In the genomic region with DNA sequence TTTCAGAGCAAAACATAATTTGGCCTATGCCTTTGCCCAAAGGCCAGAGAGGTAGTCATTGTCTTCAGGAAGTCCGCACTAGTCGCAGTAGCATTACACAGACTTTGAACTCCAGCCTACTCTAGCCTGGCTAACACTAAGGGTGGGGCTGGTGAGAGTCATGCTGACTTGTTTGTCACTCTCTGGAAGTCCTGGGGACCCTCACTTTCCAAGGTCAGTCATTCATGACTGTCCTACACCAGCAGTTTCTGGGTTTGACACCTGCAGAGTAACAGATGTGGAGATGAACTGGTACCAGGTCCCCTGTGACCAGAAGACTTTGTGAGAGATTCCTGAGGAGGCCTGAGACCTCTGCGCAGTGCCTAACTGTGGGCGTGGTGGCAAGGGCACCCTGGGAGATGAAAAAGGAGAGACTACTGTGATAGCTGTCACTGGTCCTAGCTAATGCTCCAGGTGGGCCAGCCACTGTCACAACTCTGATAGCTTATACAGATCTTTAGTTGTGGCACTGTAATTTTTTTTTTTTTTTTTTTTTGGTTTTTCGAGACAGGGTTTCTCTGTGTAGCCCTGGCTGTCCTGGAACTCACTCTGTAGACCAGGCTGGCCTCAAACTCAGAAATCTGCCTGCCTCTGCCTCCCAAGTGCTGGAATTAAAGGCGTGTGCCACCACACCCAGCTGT, we compare ENCODE assay signal across 19 mouse cellular contexts. TPM values are rescaled to one million over a fixed set of nuclear protein-coding genes. Genes with fewer than 3 reads are reported as not detected.
A peak's percentile ranks its signal among the peaks of the same experiment; 100 is the strongest.
DNase-seq lines count a peak whose midpoint lies in the region; ATAC-seq and TF ChIP-seq lines count a peak whose summit lies in the region.
"Had no signal": no experiment of that assay in that cellular context is flagged by ENCODE, and none has a peak within 500 bp of the region (broad histone marks: within the 10 kb centered on the region; RNA-seq: fewer than 3 reads in every experiment).

No protein-coding gene starts in this region.

- no peak for TF ChIP-seq POLR2A in thymus, adult 2 months (IDR thresholded peaks at IDR 0.05; ENCODE audit: control insufficient read depth, extremely low read depth, insufficient read depth, low read length, poor library complexity)

- H3K9ac ChIP-seq in forebrain, postnatal 0 days = no peak overlapping the region
- no peak overlapping the region for H3K9ac ChIP-seq in intestine, postnatal 0 days (ENCODE audit: low read depth, low read length)
- no peak overlapping the region for H3K9ac ChIP-seq in hindbrain, embryonic 12.5 days
- H3K9ac ChIP-seq: heart, embryonic 15.5 days; liver, embryonic 14.5 days had no signal

- H3K27ac ChIP-seq in forebrain, embryonic 10.5 days = 0 out of 2 replicates have a peak overlapping the region, but pooled peaks have one; percentile 20
- H3K27ac ChIP-seq in forebrain, postnatal 0 days (ENCODE audit: low read depth, low read length) = no peak overlapping the region
- peak overlapping the region; percentile 77 for H3K27ac ChIP-seq in thymus, adult 2 months (ENCODE audit: control insufficient read depth, insufficient read depth, low read length)
- no peak overlapping the region for H3K27ac ChIP-seq in intestine, postnatal 0 days (ENCODE audit: low read depth, low read length)
- no peak overlapping the region for H3K27ac ChIP-seq in hindbrain, embryonic 12.5 days
- H3K27ac ChIP-seq: heart, embryonic 15.5 days; hindbrain, postnatal 0 days; left cerebral cortex, adult 2 months; liver, embryonic 14.5 days had no signal

- H3K27me3 ChIP-seq in forebrain, embryonic 10.5 days (ENCODE audit: poor library complexity, severe bottlenecking) = no peaks in the 10 kb centered on the region
- no peaks in the 10 kb centered on the region for H3K27me3 ChIP-seq in forebrain, postnatal 0 days (ENCODE audit: insufficient read depth, low read length)
- H3K27me3 ChIP-seq in thymus, adult 2 months (ENCODE audit: control insufficient read depth, insufficient read depth, low read length) = no peaks in the 10 kb centered on the region
- H3K27me3 ChIP-seq in intestine, postnatal 0 days (replicated peaks; ENCODE audit: control insufficient read depth, insufficient read depth, low read length) = no peaks in the 10 kb centered on the region
- H3K27me3 ChIP-seq in hindbrain, embryonic 12.5 days = no peaks in the 10 kb centered on the region
- H3K27me3 ChIP-seq: heart, embryonic 15.5 days; Patski had no signal

- H3K4me2 ChIP-seq in forebrain, postnatal 0 days (ENCODE audit: low read depth) = no peak overlapping the region
- H3K4me2 ChIP-seq in intestine, postnatal 0 days (replicated peaks; ENCODE audit: low read depth) = no peak overlapping the region
- no peak overlapping the region for H3K4me2 ChIP-seq in hindbrain, embryonic 12.5 days (replicated peaks)
- H3K4me2 ChIP-seq: heart, embryonic 15.5 days had no signal

- H3K4me3 ChIP-seq in forebrain, embryonic 10.5 days = no peak overlapping the region
- H3K4me3 ChIP-seq in forebrain, postnatal 0 days (ENCODE audit: low read depth, low read length) = no peak overlapping the region
- no peak overlapping the region for H3K4me3 ChIP-seq in thymus, adult 2 months (ENCODE audit: control insufficient read depth, insufficient read depth, low read length)
- no peak overlapping the region for H3K4me3 ChIP-seq in intestine, postnatal 0 days (ENCODE audit: low read depth, low read length)
- no peak overlapping the region for H3K4me3 ChIP-seq in hindbrain, embryonic 12.5 days
- H3K4me3 ChIP-seq: heart, embryonic 15.5 days; left cerebral cortex, adult 2 months had no signal

- TF ChIP-seq CTCF in forebrain, postnatal 0 days (IDR thresholded peaks at IDR 0.05; ENCODE audit: low read depth) = no peak
- no peak for TF ChIP-seq CTCF in thymus, adult 2 months (IDR thresholded peaks at IDR 0.05; ENCODE audit: borderline replicate concordance, control insufficient read depth, extremely low read depth, insufficient read depth, low read length, poor library complexity)
- no peak for TF ChIP-seq CTCF in intestine, postnatal 0 days (IDR thresholded peaks at IDR 0.05; ENCODE audit: low read depth)

- H3K36me3 ChIP-seq in forebrain, embryonic 10.5 days (replicated peaks) = no peaks in the 10 kb centered on the region
- H3K36me3 ChIP-seq in forebrain, postnatal 0 days (ENCODE audit: insufficient read depth) = no peaks in the 10 kb centered on the region
- H3K36me3 ChIP-seq in thymus, adult 2 months (ENCODE audit: control insufficient read depth, insufficient read depth, low read length) = no peaks in the 10 kb centered on the region
- no peaks in the 10 kb centered on the region for H3K36me3 ChIP-seq in intestine, postnatal 0 days (ENCODE audit: control insufficient read depth, insufficient read depth)
- no peaks in the 10 kb centered on the region for H3K36me3 ChIP-seq in hindbrain, embryonic 12.5 days
- H3K36me3 ChIP-seq: heart, embryonic 15.5 days had no signal

- H3K9me3 ChIP-seq in forebrain, embryonic 10.5 days = no peaks in the 10 kb centered on the region
- H3K9me3 ChIP-seq in forebrain, postnatal 0 days (ENCODE audit: low read length) = peaks cover 3% of the 10 kb centered on the region; the same call in 1 of the 2 replicates
- no peaks in the 10 kb centered on the region for H3K9me3 ChIP-seq in intestine, postnatal 0 days (ENCODE audit: control insufficient read depth)
- no peaks in the 10 kb centered on the region; the same call in 1 of the 2 replicates for H3K9me3 ChIP-seq in hindbrain, embryonic 12.5 days (replicated peaks)
- H3K9me3 ChIP-seq: heart, embryonic 15.5 days had no signal

- no peaks in the 10 kb centered on the region for H3K4me1 ChIP-seq in forebrain, embryonic 10.5 days
- H3K4me1 ChIP-seq in forebrain, postnatal 0 days (ENCODE audit: insufficient read depth) = no peaks in the 10 kb centered on the region
- peaks cover 22% of the 10 kb centered on the region for H3K4me1 ChIP-seq in thymus, adult 2 months (replicated peaks; ENCODE audit: control insufficient read depth, insufficient read depth, low read length)
- H3K4me1 ChIP-seq in intestine, postnatal 0 days (replicated peaks; ENCODE audit: control insufficient read depth, insufficient read depth, low read length) = no peaks in the 10 kb centered on the region
- no peaks in the 10 kb centered on the region for H3K4me1 ChIP-seq in hindbrain, embryonic 12.5 days
- H3K4me1 ChIP-seq: heart, embryonic 15.5 days had no signal

- no peak for DNase-seq in forebrain, embryonic 10.5 days (ENCODE audit: extremely low spot score, low spot score)
- DNase-seq in forebrain, postnatal 0 days = no peak
- no peak for DNase-seq in thymus, adult 2 months
- no peak for DNase-seq in thymus, postnatal 25 days
- peak; percentile 44 for DNase-seq in yolk sac, embryonic 10.5 days (ENCODE audit: low spot score)
- DNase-seq in kidney, adult 11 months = no peak
- DNase-seq: cerebellum, adult 2 months; gastrocnemius, postnatal 10 days; kidney, adult 8-10 months; kidney, postnatal 25 days; lung, postnatal 10 days; retina, postnatal 1 day had no signal

- no peak for ATAC-seq in forebrain, postnatal 0 days
- ATAC-seq in intestine, postnatal 0 days = peak; percentile 72; the same call in 1 of the 2 replicates
- no peak for ATAC-seq in hindbrain, embryonic 12.5 days (ENCODE audit: low FRiP score)
- ATAC-seq: hindbrain, postnatal 0 days; Patski had no signal

- 89% methylated on average over 5 of the region's 6 CpGs for WGBS in forebrain, embryonic 10.5 days
- 93% methylated on average over 5 of the region's 6 CpGs for WGBS in forebrain, postnatal 0 days
- WGBS in thymus, adult 2 months = 64% methylated on average over 6 of the region's 6 CpGs
- WGBS in intestine, postnatal 0 days = 76% methylated on average over 5 of the region's 6 CpGs
- WGBS in hindbrain, embryonic 12.5 days = 87% methylated on average over 5 of the region's 6 CpGs

RNA-seq across cellular contexts. Expression of a gene that starts 9.2 kb away (rescaled TPM):
- 1.8 and 1.9 TPM in 2 replicates for polyA plus RNA-seq in forebrain, embryonic 10.5 days (2016; fragmentation: Nextera tagmentation; extraction: Ambion mirVana)
- total RNA-seq in forebrain, postnatal 0 days (2014; rRNA removed) = 1.3 and 2.2 TPM in 2 replicates
- 0.80 and 1.0 TPM in 2 replicates for polyA plus RNA-seq in forebrain, postnatal 0 days (2015; fragmentation: Nextera tagmentation; extraction: Ambion mirVana)
- polyA plus RNA-seq in thymus, adult 2 months (2012; rRNA removed) = 261 and 279 TPM in 2 replicates
- polyA plus RNA-seq in intestine, postnatal 0 days (2015; fragmentation: Nextera tagmentation; extraction: Ambion mirVana) = 1.1 and 1.4 TPM in 2 replicates
- polyA plus RNA-seq in hindbrain, embryonic 12.5 days (2016; fragmentation: Nextera tagmentation; extraction: Ambion mirVana) = 0.86 and 1.4 TPM in 2 replicates

RNA-seq across cellular contexts. Expression of a gene that starts 30.3 kb away (rescaled TPM):
- polyA plus RNA-seq in forebrain, embryonic 10.5 days (2016; fragmentation: Nextera tagmentation; extraction: Ambion mirVana) = 135 and 145 TPM in 2 replicates
- 97.5 and 97.9 TPM in 2 replicates for total RNA-seq in forebrain, postnatal 0 days (2014; rRNA removed)
- polyA plus RNA-seq in forebrain, postnatal 0 days (2015; fragmentation: Nextera tagmentation; extraction: Ambion mirVana) = 50.7 and 51.5 TPM in 2 replicates
- 1.9 and 3.1 TPM in 2 replicates for polyA plus RNA-seq in thymus, adult 2 months (2012; rRNA removed)
- 0.71 and 1.0 TPM in 2 replicates for polyA plus RNA-seq in intestine, postnatal 0 days (2015; fragmentation: Nextera tagmentation; extraction: Ambion mirVana)
- polyA plus RNA-seq in hindbrain, embryonic 12.5 days (2016; fragmentation: Nextera tagmentation; extraction: Ambion mirVana) = 90.5 and 91.5 TPM in 2 replicates

Comparison
In these comparisons a context has a peak if more than half of its experiments do, and no peak if none do; other contexts are left out.
1. H3K27ac ChIP-seq: peak in forebrain, embryonic 10.5 days (single experiment) and thymus, adult 2 months (single experiment); none in forebrain, postnatal 0 days (single experiment), intestine, postnatal 0 days (single experiment) and hindbrain, embryonic 12.5 days (single experiment).
2. RNA of a gene that starts 9.2 kb away (polyA plus RNA-seq): 261 to 279 TPM in thymus, adult 2 months; 1.8 to 1.9 TPM in forebrain, embryonic 10.5 days, 0.86 to 1.4 TPM in hindbrain, embryonic 12.5 days, 1.1 to 1.4 TPM in intestine, postnatal 0 days and 0.80 to 1.0 TPM in forebrain, postnatal 0 days; every median in the first group is over 10 times any median in the second.
3. RNA of a gene that starts 30.3 kb away (polyA plus RNA-seq): 135 to 145 TPM in forebrain, embryonic 10.5 days, 90.5 to 91.5 TPM in hindbrain, embryonic 12.5 days and 50.7 to 51.5 TPM in forebrain, postnatal 0 days; 1.9 to 3.1 TPM in thymus, adult 2 months and 0.71 to 1.0 TPM in intestine, postnatal 0 days; every median in the first group is over 10 times any median in the second.